Mouse (Mus musculus) CH12.LX (cell line): Measurements from ENCODE around the gene Eef1a1.

Experiments
- CHD2 ChIP-seq: IDR thresholded peaks from 2 replicates; pipeline ENCODE4 v1.6.1; 2011; ENCODE audit warnings: low read length, improper control_type of control experiment
- CTCF ChIP-seq, 2 experiments: IDR thresholded peaks in 1 of 2; conservative IDR thresholded peaks in 1 of 2; 2 replicates each; pipeline ENCODE4 v1.5.1; 2011 to 2012; ENCODE audit warnings: low read depth in 2 of 2, low read length in 2 of 2, improper control_type of control experiment in 1 of 2, inconsistent platforms in 1 of 2, mild to moderate bottlenecking in 1 of 2, moderate library complexity in 1 of 2
- E2F4 ChIP-seq: IDR thresholded peaks from 2 replicates; pipeline ENCODE4 v1.6.1; 2011; ENCODE audit warnings: low read depth, low read length, improper control_type of control experiment; ENCODE audit not compliant: insufficient replicate concordance
- KAT2A ChIP-seq: IDR thresholded peaks from 2 replicates; pipeline ENCODE4 v1.6.1; 2012; ENCODE audit warnings: low read length, improper control_type of control experiment, inconsistent platforms; ENCODE audit not compliant: insufficient replicate concordance
- MAFK ChIP-seq: IDR thresholded peaks from 2 replicates; pipeline ENCODE4 v1.6.1; 2011; ENCODE audit warnings: low read length, improper control_type of control experiment; ENCODE audit not compliant: insufficient replicate concordance
- MAX ChIP-seq: IDR thresholded peaks from 2 replicates; pipeline ENCODE4 v1.6.1; 2011; ENCODE audit warnings: low read length, improper control_type of control experiment
- MEF2A ChIP-seq: IDR thresholded peaks from 2 replicates; pipeline ENCODE4 v1.6.1; 2014; ENCODE audit warnings: low read depth, mild to moderate bottlenecking, inconsistent platforms, low read length, improper control_type of control experiment, borderline replicate concordance
- POLR2A ChIP-seq: IDR thresholded peaks from 2 replicates; pipeline ENCODE4 v1.6.1; 2011; ENCODE audit warnings: low read depth, mild to moderate bottlenecking, improper control_type of control experiment, low read length
- SMC3 ChIP-seq: IDR thresholded peaks from 2 replicates; pipeline ENCODE4 v1.6.1; 2011; ENCODE audit warnings: low read depth, low read length, improper control_type of control experiment
- TCF12 ChIP-seq: IDR thresholded peaks from 2 replicates; pipeline ENCODE4 v1.6.1; 2014; ENCODE audit warnings: low read depth, mild to moderate bottlenecking, inconsistent platforms, low read length, improper control_type of control experiment
- USF1 ChIP-seq: IDR thresholded peaks from 2 replicates; pipeline ENCODE4 v1.6.1; 2014; ENCODE audit warnings: low read depth, mild to moderate bottlenecking, inconsistent platforms, low read length, improper control_type of control experiment
- ZC3H11A ChIP-seq: IDR thresholded peaks from 2 replicates; pipeline ENCODE4 v1.6.1; 2012; ENCODE audit warnings: low read depth, mild to moderate bottlenecking, inconsistent platforms, low read length, improper control_type of control experiment
- ZKSCAN1 ChIP-seq: IDR thresholded peaks from 2 replicates; pipeline ENCODE4 v1.6.1; 2012; ENCODE audit warnings: low read depth, inconsistent platforms, low read length, improper control_type of control experiment, borderline replicate concordance
- ZMIZ1 ChIP-seq: IDR thresholded peaks from 2 replicates; pipeline ENCODE4 v1.6.1; 2012; ENCODE audit warnings: low read depth, mild to moderate bottlenecking, inconsistent platforms, low read length, improper control_type of control experiment

GRCm38 (mm10) chr9:78463337-78463736 lies 25.6 kb downstream of the Eef1a1 start:
- TF ChIP-seq MAFK (no peak), SMC3 (no peak), MAX (no peak), E2F4 (no peak), ZKSCAN1 (no peak), USF1 (no peak), KAT2A (no peak), POLR2A (no peak), TCF12 (no peak), ZC3H11A (no peak), CTCF (conservative IDR thresholded peaks at IDR 0.05 in 1 of 2, IDR thresholded peaks at IDR 0.05 in 1 of 2; ENCODE audit: low read depth in 2 of 2, low read length in 2 of 2) (no peak), ZMIZ1 (no peak), CHD2 (no peak), MEF2A (no peak)
